Mouse (Mus musculus) G1E-ER4 (cell line): ENCODE results near the gene Ldb3. TPM values are rescaled to one million over a fixed set of nuclear protein-coding genes. Genes with fewer than 3 reads are reported as not detected.

Experiments
- GATA1 ChIP-seq: IDR thresholded peaks from one replicate; pipeline ENCODE4 v1.8.0; 2012; ENCODE audit warnings: low read length, inconsistent platforms
- polyA plus RNA-seq: library from polyadenylated mRNA; stranded (reverse); fragments of >175 nt; gene quantifications from 2 replicates; pipeline ENCODE4 v1.2.3, GENCODE M21; 2012

Ldb3 gene
- polyA plus RNA-seq, 1 experiment, result not detected

DNA sequence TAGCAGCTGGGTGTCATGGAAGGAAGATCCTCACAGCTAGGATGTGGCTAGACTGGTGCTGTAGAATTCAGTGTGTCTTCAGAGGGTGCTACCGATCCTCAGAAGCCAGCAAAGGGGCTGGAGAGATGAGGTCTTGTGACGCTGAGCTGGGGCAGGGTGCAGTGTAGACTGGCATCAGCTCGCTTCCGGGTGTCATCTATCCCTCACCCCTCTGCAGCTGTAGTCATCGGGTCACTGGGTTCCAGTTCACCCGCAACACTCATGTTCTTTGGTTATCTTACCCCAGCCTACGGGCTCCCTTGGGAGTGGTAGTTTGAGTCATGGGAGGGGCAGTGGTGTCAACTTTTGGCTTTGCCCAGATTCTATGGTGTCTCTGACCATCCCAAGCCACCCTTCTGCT, 13.4 kb upstream of the Ldb3 start:
- no peak for TF ChIP-seq GATA1

DNA sequence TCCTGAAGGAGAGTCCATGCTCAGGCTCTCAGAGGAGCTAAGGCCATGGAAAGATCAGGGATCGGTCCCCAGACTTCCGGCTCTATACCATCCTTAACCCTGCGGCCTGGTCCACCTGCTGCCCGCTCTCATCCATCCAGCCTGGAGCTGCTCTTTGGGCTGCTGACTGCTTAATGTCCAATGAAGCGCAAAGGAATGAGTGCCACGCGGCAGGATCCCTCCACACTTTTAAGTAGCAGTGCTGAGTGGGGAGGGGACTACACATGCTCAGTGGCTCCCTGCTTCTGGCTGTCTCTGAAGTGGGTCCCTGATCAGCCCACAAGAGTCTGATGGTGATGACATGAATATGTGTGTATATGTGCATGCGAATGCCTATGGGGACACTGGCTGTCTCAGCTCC, 11.5 kb upstream of the Ldb3 start, which contains the start of gene Opn4:
Gene Opn4 (minus strand): TSS at position 202 of the 400 bp plus-strand sequence.
- TF ChIP-seq GATA1, result no peak

DNA sequence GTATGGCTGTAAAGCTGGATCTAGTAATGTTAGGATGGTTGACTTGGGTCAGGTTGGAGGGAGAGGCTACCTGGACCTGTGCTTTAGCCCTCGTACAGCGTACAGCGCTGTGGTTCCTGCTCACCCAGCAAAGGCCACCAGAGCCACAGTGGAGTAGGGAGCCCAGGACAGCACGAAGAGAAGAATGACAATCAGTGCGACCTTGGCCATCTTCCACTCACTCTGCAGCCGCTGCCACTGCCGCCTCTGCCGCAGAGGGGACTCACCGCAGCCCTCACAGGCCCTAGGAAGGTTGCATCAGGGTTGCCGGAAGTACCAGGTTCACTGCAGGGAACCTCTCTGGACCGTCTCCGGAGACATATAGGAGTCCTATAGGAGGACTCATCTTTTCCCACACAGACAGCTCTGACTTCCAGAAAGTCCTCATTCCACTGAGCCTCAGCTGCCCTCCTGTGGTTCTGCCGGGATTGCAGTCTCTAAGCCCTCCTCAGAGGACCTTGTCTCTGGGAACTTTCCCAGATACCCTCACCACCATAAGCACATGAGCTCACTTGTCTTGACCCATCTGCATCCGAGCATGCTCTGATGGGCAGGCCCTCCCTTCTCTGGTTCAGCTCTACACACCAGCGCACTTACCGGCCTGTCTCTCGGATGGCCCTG, 7.2 kb upstream of the Ldb3 start:
- no peak for TF ChIP-seq GATA1

DNA sequence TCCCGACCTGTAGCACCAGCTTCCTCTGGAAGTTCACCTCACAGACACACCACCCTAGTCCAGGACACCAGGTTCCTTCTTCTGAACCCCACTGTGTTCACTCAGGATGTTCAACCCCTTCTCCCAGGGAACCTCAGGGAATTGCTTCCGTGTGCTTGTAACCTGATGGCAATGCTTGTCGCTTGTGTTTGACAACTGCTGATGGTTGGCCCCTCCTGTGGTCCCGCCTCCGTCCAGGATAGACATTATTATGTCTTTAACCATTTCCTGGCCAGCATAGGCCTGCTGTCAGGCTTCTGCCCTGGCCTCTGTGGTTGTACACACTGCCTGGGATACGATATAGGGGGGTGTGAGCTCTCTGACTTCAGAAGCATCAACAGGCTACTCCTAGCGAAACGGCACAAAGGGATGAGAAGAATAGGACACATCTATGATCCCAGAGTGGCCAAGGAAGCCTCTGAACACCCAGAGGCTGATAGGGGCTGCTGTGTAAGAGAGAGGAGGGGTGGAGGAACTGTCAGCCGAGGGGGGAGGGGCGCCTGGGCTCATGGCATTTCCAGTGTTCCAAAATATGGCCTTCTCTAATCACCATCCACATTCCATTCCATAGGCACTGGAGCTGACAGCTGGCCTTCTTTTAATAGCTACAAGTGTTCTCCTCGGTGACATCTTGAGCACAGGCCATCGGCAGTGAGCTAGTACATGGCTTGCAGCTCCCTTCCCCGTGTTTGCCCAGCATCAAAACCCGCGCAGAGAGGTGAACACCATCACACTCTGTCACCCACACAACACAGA, 3.5 kb upstream of the Ldb3 start:
- no peak for TF ChIP-seq GATA1

DNA sequence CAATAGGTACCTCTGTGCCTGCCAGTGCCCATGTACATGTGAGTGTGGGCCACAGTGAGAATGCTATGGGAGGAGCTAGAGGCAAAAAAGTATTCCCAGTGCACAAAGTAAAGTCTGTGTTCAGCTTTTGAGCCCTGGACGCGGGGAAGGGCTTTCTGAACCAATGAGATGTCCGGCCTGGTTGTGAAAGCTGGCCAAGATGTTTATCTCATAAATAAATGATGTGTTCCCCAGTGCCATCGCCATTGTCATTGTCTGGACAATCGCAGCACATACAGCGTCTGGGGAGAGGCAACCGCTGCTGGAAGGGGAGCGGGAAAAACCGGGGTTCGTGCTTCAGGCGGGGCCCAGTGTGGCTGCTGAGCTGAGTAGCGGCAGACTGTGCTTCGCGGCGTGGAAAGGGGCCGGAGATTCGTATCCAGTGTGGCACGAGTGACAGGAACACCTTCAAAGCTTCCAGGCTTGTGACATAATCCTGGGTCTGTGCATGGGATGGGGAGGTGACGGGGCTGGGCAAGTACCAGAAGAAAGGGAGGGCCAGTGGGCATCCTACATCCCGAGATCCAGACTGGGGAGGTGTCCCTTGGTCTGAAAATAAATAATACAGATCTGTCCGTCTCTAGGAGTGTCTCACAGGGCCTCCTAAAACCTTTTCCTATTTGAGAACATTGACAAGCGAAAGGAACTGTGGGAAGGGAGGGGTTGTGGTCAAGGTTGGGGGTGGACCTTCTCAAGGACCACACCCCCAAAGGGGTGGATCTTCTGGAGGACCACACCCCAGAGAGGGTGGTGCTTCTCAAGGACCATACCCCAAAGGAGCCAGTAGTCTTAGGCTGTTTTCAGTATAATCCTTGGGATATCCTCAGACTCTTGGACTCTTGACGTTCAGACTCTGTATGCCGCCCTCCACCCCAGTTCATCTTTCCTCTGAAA, 2.5 kb upstream of the Ldb3 start:
- no peak for TF ChIP-seq GATA1

DNA sequence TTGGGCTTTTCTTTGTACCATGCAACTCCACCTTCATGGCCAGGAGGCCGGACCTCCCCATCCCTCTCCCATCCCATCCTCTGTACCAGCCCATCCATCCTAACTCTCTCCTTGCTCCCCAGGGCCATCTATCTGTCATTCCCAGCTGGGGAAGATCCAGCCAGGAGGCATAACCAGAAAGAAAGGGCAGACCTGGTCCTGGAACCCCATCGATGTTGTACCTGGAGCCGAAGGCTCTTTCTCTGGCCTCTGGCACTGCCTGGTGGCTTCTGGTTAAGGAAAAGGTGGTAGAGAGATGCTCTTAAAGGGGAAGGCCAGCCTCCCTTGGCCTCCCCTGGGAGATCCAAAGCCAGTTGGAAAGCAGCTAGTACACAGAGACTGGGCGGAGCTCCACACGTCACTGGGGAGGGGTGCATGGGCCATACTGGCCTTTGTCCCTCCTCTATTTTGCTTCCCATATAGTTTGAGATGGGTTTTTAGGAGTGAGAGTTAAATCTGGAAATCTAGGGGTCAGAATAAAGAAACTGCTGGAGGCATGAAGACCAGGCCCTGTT, 1.6 kb upstream of the Ldb3 start:
- TF ChIP-seq GATA1, result no peak

DNA sequence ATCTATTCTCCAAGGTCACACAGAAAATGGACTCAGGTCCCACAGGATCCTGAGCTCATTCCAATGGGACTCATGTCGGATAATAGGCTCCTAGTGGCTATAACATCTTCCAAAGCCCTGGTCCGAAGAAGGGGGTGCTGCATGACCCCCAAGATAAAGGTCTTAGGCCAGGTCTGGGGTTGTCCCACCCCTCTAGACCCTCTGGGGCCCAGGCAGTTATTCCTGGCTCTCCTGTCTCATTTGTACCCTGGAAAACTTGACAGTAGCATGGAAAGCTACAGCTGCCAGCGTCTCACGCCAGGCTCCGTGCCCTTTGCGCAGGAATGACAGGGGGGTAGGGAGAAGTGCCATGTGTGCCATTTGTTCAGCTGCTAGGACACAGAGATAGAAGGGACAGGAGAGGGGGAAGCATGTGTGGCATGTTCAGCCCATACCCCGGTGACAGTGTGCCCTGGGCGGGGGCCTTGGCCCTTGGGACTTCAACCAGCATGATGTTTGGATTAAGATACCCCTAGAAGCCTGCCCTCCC, 767 bp upstream of the Ldb3 start:
- no peak for TF ChIP-seq GATA1

DNA sequence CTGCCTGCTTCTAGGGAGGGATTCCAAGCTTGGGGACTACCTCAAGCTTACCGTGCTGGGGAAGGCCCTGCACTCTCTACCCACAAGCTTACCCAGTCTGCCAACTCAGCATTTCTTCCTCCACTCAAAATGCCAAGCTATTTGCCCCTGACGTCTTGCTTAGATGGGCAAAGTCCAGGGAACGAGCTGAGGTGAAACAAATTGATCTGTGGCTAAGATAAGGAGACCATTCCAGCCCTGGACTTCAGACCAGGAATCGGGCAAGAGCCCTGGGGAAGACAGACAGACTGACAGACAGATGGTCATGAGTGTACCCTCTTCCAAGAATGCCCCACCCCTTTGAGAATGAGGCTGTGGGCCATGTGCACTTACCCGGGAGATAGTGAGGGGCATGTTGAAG, 477 bp downstream of the Ldb3 start:
- TF ChIP-seq GATA1, result no peak

DNA sequence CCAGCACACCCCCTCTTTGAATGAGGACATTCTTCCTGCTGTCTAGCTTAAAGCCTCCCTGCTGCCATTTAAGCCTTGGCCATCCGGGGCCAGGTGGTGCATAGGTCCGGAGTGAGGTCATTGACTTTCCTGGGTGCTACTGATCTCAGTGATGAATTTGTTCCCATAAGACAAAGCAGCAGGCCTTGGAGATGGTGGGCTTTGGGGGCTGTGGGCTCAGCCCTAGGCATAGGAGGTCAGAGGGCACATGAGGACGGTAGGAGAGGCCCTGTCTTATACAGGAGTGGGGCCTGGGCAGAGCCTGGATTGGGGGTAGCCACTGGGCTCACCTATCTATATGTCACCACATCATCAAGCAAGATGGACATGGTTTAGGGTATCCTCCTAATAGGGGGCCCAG, 1.6 kb downstream of the Ldb3 start:
- no peak for TF ChIP-seq GATA1

DNA sequence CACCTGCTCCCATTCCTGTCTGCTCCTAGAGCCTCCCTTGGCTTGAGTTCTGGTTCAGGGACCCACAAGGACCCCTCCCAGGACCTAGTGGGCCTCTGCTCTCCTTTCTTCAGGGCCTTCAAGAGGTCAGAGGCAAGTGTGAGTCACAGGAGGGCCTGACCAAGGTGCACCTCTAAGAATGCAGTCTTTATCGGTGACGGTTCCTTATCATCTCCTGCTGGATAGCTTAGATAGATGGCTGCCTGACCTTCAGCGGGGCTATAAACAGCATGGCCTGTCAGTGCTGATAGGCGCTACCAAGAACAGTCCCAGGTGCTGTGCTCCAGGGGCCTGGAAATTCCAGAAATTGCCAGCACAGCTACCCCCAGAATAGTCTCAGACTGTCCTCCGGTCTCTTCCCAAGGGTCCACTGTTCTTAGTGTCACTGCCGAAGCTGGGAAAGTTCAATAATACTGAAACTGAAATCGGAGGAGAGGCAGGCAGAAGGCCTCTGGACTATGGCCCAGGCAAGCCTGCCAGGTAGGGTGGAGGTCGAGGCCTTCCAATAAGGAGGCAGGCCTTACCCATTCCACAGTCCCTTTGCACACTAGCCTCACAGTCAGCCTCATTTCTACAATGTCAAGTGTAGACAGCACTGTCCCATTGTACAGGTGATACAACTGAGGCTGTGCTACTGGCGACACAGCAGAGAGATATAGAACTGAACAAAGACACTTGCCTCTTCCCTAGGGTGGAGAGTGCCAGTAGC, 3.0 kb downstream of the Ldb3 start:
- no peak for TF ChIP-seq GATA1

DNA sequence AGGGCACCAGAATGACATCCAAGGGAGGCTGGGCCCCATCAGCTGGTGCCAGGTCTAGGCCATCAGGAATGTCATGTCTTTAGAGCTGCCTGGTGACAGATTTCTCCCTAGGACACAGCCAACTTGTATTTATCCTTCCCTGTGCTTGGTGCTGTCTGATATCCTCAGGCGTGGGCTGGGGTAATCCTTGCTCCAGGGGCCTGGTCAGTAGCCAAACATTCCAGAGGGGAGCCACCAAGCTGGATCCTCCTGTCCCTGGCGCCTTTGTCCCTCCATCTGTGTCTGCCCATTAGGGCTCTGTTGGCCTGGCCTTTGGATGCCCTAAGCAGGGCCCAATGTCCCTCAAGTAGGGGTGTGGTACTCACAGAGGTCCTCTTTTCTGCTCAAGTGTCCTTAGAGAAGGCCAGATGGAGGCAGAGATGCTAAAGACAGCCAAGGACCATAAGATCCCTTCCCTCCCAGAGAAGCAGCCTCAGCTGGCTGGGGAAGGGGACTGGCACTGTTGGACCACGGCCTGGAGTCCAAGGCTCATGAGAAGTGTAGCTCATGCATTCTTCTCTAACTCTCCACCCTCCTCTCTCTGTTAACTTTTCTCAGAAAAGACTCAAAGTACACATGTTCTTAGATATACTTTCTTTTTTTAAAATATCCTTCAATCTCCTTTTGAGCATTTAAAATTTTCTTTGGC, 5.6 kb downstream of the Ldb3 start:
- TF ChIP-seq GATA1, result no peak

DNA sequence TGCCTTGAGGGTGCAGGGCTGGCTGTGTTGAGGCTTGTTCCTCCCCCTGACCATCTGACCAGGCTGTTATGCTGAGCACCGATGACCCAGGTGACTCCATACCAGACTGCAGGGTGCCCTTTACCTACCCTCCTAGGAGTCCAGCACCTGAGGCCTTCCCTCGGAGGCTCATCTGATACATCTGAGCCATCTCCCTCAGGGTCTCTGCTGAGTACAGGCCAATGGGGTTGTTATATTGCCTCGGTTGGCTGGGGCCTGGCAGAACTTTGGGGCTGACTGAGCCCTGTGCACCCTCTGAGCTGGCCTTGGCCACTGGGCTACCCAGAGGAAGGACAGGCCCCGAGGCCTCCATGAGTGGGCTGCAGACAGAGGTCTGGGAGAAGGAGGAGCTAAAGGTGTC, 11.6 kb downstream of the Ldb3 start:
- TF ChIP-seq GATA1, result no peak

DNA sequence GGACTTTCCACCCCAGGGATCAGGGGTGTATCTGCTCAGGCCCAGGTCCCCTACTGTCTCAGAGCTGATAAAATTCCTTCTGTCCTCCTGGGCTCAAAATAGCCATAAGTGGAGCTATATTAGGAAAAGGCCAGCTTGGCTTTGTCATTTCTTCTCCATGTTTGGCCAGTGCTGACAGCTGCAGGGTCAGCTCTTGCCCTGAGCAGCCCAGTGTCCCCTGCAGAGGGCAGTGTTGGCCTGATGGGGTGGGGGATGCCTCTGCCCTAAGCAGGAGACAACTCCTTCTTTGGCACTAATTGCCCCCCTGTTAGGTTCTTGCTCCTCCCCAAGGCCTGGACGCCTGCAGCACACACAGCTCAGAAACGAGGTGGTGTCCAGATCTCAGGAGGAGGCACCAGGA, 14.4 kb downstream of the Ldb3 start:
- no peak for TF ChIP-seq GATA1

DNA sequence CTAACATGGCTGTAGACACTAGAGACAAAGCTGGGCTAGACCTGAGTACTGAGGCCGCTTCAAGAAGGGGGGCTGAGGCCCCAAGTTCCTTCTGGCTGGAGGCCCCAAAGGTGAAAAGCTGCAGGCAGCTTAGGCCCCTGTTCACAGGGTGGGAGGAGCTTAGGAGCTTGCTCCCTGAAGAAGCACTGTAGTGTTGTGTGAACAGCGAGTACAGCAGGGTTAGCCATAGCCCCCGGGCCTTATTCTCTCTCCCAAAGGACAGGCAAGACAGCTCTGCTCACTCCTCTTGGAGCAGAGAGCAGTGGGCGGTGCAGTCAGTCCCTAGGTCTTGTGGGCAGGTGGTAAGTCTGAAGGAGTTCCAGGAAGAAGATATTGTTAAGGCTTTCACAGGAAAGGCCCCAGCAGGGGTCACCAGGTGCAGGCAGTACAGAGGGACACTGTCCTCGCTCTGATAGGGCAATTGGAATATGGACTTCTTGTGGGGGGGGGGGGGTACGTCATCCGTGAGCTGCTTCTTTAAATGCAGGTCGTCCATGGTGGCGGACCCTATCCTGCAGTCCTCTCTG, 15.1 kb downstream of the Ldb3 start:
- TF ChIP-seq GATA1, result no peak
